Mouse (Mus musculus) kidney, embryonic 14.5 days (tissue): ENCODE measurements around the gene Hells. TPM values are rescaled to one million over a fixed set of nuclear protein-coding genes. Genes with fewer than 3 reads are reported as not detected.

Experiments
- ATAC-seq: fragments of 200-750 bp; cut with Nextera tagmentation; 2 replicates; pipeline ENCODE4 v1.8.0; 2017; ENCODE audit warnings: moderate number of reproducible peaks, mild to moderate bottlenecking, moderate TSS enrichment, moderate library complexity; ENCODE audit not compliant: low FRiP score, low TSS enrichment
- H3K27ac ChIP-seq: fragments of 300-500 bp; sonication (generic); 2 replicates; pipeline ENCODE4 v1.5.1; 2014; ENCODE audit warnings: low read depth, mild to moderate bottlenecking, low read length, moderate library complexity, mixed read lengths
- H3K27me3 ChIP-seq: fragments of 300-500 bp; sonication (generic); 2 replicates; pipeline ENCODE4 v1.6.1; 2014; ENCODE audit warnings: mild to moderate bottlenecking, low read length; ENCODE audit not compliant: control insufficient read depth, insufficient read depth
- H3K36me3 ChIP-seq: fragments of 300-500 bp; sonication (generic); 2 replicates; pipeline ENCODE4 v1.6.1; 2014; ENCODE audit warnings: low read length, mixed read lengths; ENCODE audit not compliant: control insufficient read depth, insufficient read depth
- H3K4me1 ChIP-seq: fragments of 300-500 bp; sonication (generic); 2 replicates; pipeline ENCODE4 v1.6.1; 2014; ENCODE audit warnings: low read length, mixed read lengths; ENCODE audit not compliant: control insufficient read depth, insufficient read depth
- H3K4me2 ChIP-seq: fragments of 300-500 bp; sonication (generic); replicated peaks from 2 replicates; pipeline ENCODE4 v1.6.1; 2014; ENCODE audit warnings: low read depth, mild to moderate bottlenecking, low read length
- H3K4me3 ChIP-seq: fragments of 300-500 bp; sonication (generic); 2 replicates; pipeline ENCODE4 v1.5.1; 2014; ENCODE audit warnings: mild to moderate bottlenecking, low read length
- H3K9ac ChIP-seq: fragments of 300-500 bp; sonication (generic); 2 replicates; pipeline ENCODE4 v1.6.1; 2014; ENCODE audit warnings: low read depth, mild to moderate bottlenecking, low read length, moderate library complexity
- H3K9me3 ChIP-seq: fragments of 300-500 bp; sonication (generic); 2 replicates; pipeline ENCODE4 v1.6.1; 2016; ENCODE audit warnings: low read length; ENCODE audit not compliant: control insufficient read depth
- WGBS: fragments of 180-500 bp; shearing (Covaris S2); extraction: QIAGEN DNeasy Blood & Tissue Kit; methylation state at CpG from one replicate; pipeline ENCODE4 v1.1.7; 2014; 5-methylcytosine and 5-hydroxymethylcytosine counted together
- microRNA-seq: library from miRNA; unstranded; fragments of <30 nt; microRNA quantifications from one replicate; pipeline ENCODE4, GENCODE M21; 2016
- polyA plus RNA-seq: library from polyadenylated mRNA; unstranded; fragments of >200 nt; fragmentation: Nextera tagmentation; extraction: Ambion mirVana; gene quantifications from 2 replicates; pipeline ENCODE4 v1.2.1, GENCODE M21; 2014

Gene Hells
- polyA plus RNA-seq, 1 experiment from 2014 or later = 57.7 TPM

DNA sequence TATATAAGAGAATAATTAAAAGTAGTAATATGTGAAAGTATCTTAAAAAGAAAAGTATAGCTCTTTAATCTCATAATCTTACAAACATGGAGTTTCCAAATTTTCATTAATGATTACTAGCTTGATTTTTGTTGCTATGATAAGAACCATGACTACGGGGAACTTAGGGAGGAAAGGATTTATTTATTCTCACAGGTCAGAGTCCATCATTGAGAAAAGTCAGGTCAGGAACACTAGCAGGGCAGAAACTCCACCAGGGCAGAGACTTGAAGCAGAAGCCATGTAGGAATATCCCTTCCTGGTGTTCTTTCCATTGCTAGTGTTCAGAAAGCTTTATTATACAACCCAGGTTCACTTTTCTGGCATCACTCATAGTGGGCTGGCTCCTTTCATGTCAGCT, 68.0 kb downstream of the Hells start:
- H3K36me3 ChIP-seq = no peaks in the 10 kb centered on the region
- H3K9ac ChIP-seq = no peak overlapping the region
- H3K9me3 ChIP-seq = no peaks in the 10 kb centered on the region
- 75% methylated on average over 1 of the region's 1 CpGs for WGBS
- no peaks in the 10 kb centered on the region for H3K27me3 ChIP-seq
- no peak overlapping the region for H3K4me2 ChIP-seq
- no peak for ATAC-seq
- H3K27ac ChIP-seq = no peak overlapping the region
- H3K4me1 ChIP-seq = no peaks in the 10 kb centered on the region
- no peak overlapping the region for H3K4me3 ChIP-seq

DNA sequence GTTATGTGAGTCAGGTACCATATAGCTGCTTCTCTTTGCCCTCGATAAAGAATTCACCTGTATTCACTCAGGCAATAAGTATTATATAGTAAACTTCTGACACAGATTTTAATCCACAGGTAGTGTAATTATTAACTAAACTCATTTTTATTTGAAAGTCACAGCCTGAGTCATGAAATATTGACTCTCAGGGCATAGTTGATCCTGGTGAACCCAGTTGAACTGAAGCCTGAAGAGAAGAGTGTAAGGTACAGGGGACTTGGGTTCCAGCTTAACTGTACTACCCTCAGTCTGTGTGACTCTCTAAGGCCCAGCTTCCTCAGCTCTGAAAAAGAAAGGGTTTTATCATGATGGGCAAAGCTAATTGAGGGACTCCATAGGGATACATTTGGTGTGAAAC, 74.4 kb downstream of the Hells start:
- no peaks in the 10 kb centered on the region for H3K9me3 ChIP-seq
- 74% methylated on average over 1 of the region's 1 CpGs for WGBS
- H3K36me3 ChIP-seq = no peaks in the 10 kb centered on the region
- no peak overlapping the region for H3K27ac ChIP-seq
- ATAC-seq = no peak
- H3K27me3 ChIP-seq = no peaks in the 10 kb centered on the region
- H3K4me2 ChIP-seq = no peak overlapping the region
- no peak overlapping the region for H3K4me3 ChIP-seq
- H3K9ac ChIP-seq = no peak overlapping the region
- no peaks in the 10 kb centered on the region for H3K4me1 ChIP-seq

DNA sequence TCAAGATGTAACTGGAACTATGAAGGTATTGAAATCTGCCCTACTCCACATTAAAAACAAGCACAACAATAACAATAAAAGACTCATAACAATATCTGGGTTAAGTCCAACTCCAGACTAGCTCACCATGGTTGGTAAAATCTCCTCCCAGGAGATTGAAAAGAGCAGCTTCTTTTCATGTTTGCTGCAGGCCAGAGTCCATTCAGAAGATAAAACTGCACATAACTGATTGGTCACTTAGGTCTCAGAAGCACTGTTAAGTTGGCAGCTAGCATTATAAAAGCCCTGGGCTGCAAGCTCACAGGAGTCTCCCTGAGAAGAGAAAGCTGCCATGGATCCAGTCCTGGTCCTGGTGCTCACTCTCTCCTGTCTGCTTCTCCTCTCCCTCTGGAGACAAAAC, 76.0 kb downstream of the Hells start, which contains the start of gene Cyp2c55:
TSS of gene Cyp2c55 (plus strand) at position 305 of the 400 bp plus-strand sequence.
- Histone ChIP-seq H3K4me2 (no peak within 1 kb of the TSS), H3K9ac (no peak within 1 kb of the TSS), H3K36me3 (no peaks in the 10 kb centered on the region), H3K27ac (no peak within 1 kb of the TSS), H3K9me3 (no peaks in the 10 kb centered on the region), H3K27me3 (no peaks in the 10 kb centered on the region), H3K4me1 (no peaks in the 10 kb centered on the region), H3K4me3 (no peak within 1 kb of the TSS)
- ATAC-seq = no peak

Small RNA genes within 50 kb of the gene (microRNA-seq; reads per million reads assigned to microRNA genes)
- not detected for gene Gm23800

Other genes with a start within 250 kb of the Hells start
- gene Noc3l, start 111.7 kb upstream of the Hells start, polyA plus RNA-seq = 7.4 and 12.3 TPM in 2 replicates
- gene Tbc1d12, start 94.3 kb upstream of the Hells start, polyA plus RNA-seq = 2.6 and 3.9 TPM in 2 replicates
- gene Cyp2c55, start 76.1 kb downstream of the Hells start, polyA plus RNA-seq = not detected in 2 replicates
- not detected in 2 replicates for gene Cyp2c65, start 130.1 kb downstream of the Hells start, polyA plus RNA-seq
- gene Cyp2c66, start 183.0 kb downstream of the Hells start, polyA plus RNA-seq = not detected in 2 replicates